Mouse (Mus musculus): ENCODE data around the gene Nans.
A peak's percentile ranks its signal among the peaks of the same experiment; 100 is the strongest.

Gene Nans

GRCm38 (mm10) chr4:46489028-46489925 is at the start of gene Nans:
Nans (plus strand) TSS chr4:46489248.
- peak; percentile 92 for DNase-seq (ENCODE audit: low spot score)

DNA sequence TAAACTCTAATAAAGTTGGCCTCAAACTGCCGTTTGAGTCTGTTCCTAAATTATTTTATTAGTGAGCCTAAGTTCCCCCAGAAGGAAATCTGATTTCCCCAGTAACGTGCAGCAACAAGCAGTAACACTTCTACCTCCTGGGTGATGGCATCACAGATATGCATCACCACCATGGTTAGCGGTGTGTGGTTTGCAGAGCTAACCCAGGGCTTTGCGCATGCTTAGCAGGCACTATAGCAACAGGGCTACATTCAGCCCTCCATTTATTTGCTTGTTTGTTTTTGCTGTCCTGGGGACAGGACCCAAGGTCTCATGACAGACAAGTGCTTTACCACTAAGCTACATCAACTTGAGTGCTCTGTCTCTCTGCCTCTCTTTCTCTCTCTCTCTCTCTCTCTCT is 46.5 kb upstream of the Nans start:
- DNase-seq (ENCODE audit: low spot score), result no peak

GRCm38 (mm10) chr4:46445237-46445945 is 43.7 kb upstream of the Nans start:
- no peak for DNase-seq (ENCODE audit: low spot score)

- no peak for DNase-seq (ENCODE audit: low spot score)
These were observed 41.6 kb upstream of the Nans start for GRCm38 (mm10) chr4:46447461-46447860.

DNA sequence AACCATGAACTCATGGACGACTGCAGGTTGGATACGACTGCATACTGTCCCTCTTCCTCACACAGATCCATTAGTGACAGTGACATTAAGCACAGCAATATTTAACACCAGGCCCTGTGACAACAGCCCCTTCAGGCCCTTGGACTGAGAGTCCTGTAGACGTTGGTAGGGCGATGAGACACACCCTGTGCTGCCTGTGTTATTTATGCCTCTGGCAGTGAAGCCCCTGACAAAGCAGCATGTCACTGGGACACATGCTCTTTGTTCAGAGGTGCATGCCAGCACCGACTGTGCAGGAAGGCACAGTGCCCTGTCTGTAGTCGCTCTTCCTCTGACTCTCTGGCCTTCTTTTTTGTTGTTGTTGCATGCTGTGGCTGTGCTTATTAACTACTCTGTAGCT is 40.2 kb upstream of the Nans start:
- DNase-seq (ENCODE audit: low spot score), result no peak

GRCm38 (mm10) chr4:46450020-46450518 is 39.0 kb upstream of the Nans start:
- DNase-seq (ENCODE audit: low spot score), result no peak

DNA sequence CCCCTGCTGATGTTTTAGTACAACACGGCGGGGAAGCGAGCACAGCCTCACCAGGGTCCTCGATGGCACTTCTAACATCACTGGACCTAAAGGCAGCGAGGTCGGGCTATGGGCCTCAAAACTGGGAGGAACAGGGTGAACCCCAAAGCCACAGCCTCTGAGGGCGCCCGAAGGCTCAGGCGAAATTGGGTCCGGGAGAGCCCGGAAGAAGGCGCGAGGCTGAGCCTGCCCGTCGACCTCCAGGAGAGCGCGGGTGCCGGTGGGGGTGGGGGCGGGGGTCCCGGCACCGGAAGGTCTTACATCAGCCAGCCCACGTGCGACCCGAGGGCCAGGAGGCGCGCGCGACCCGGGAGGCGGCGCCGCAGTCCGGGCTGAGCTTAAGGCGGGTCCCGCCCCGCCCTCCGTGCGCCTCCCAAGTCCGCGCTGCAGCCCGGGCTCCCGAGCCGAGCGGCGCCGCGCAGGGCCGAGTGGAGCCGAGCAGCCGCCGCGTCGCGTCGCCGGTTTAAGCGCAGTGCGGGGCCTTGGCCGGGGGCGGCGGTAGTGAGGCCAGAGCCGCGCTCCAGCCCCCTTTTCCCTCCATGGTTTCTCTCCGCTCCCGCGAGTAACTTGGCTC is 38.4 kb upstream of the Nans start, which contains the start of gene Anp32b:
Anp32b (plus strand) TSS at position 384 of the 613 bp plus-strand sequence.
- DNase-seq (ENCODE audit: low spot score), result peak; percentile 91

DNA sequence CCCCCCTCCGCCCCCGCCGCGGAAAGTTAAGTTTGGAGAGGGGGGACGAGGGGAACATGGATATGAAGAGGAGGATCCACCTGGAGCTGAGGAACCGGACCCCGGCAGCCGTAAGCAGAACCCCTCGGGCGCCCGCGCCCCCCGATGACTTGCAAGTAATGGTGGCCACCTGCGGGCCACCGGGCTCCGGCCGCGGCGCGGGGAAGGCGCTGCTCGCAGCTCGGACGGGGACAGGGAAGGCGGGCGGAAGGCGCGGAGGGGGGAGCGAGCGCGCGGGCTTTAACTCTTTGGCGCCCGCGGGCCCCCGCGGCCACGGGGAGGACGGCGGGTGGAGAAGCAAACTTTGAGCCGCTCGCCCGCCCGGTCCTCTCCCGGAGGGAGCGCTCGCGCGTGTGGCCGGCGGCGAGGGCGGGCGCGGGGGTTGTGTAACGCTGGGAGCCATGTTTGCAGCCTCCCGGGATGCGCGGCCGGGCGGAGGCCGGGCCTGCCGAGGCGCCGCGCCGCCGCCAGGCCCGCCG is 37.7 kb upstream of the Nans start:
- peak; percentile 73 for DNase-seq (ENCODE audit: low spot score)

GRCm38 (mm10) chr4:46451758-46452480 is 37.1 kb upstream of the Nans start:
- peak; percentile 65 for DNase-seq (ENCODE audit: low spot score)

DNA sequence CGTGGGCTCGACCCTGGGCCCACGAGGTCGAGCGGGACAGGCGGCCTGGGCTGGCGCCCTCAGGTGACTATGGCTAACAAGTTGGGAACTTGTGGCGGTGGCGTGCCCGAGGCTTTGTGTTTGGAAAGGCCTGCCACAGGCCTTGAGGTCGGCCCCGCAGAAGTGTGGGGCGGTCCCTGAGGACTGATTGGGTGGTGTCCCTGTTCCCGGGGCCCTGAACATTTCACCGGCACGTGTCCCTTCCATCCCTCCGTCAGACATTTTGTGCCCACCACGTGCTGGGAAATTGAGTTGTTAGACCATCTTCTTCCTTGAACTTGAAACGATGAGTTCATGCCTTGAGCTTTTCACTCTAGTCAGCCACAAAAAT is 36.6 kb upstream of the Nans start:
- peak; percentile 57 for DNase-seq (ENCODE audit: low spot score)

DNA sequence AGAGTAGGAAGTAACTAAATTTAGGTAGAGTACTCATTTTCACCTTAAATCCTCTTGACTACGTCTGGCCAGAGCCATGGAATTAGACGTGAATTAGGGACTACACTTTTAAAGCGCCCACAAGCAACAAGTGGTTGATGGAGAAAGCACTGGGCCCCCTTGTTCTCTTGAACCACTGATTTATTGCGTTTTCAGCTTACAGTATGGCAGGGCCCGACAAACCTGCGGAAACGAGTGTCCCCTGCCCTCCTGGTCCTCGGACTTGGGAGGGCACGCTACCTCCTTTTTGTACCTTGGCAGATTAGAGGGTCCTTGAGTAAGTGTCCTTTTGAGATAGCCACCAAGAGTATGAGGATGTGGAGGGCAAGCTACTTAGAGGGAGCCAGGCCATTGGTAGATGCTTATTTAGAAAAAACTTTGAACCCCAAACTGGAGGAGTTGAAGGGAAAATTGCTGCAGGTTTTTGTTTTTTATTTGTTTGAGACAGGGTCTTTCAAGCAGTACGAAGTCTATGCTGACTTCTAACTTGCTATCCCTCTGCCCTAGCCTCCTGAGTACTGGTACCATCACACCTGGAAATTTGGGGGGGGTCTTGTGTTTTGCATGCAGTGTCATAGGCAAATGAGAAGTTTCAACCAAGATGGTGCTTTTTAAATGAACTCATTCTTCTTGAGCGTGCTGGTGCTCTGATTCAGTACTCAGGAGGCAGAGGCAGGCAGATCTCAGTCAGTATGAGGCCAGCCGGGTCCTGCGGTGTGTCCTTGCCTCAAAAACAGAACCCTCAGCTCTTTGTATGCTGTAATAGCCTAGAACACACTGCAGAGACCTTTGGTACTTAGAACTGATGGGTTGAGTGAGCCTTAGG is 36.0 kb upstream of the Nans start:
- DNase-seq (ENCODE audit: low spot score), result no peak

- peak; percentile 29 for DNase-seq (ENCODE audit: low spot score)
These were observed 34.8 kb upstream of the Nans start for GRCm38 (mm10) chr4:46454097-46454864.

DNA sequence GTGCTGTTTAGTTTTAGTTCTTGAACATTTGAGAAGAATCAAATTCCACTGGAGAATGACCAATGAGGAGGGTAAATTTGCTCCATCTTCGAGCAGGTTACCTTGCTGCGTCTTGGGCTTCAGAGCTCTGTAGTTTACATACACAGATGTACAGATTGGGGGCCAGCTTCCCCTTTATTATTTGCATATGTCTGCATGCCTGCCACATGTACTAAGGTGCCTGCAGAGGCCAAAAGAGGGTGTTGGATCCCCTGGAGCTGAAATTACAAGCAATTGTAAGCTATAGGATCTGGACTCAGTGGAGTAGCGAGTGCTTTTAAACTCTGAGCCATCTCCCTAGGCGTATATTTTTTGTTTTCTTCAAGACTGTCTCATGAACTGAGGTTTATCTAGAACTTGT is 32.3 kb upstream of the Nans start:
- DNase-seq (ENCODE audit: low spot score), result no peak

DNA sequence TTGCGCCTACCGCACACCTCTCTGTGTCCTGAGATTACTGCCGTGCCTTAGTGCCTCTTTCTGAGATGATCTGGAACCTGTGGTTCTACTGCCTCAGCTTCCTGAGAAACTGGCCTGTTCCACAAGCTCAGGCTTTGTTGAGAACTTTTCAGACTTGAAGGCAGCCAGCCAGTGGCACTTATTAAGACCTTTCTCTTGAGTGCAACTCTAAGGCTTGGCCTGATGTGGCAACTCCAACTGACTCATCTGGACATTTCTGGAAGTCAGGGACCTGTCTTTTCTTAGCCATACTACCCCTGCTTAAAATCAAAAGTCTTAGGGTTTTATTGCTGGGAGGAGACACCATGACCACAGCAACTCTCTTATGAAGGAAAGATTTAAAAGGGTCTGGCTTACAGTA is 31.9 kb upstream of the Nans start:
- no peak for DNase-seq (ENCODE audit: low spot score)

GRCm38 (mm10) chr4:46458411-46458810 is 30.6 kb upstream of the Nans start:
- no peak for DNase-seq (ENCODE audit: low spot score)

DNA sequence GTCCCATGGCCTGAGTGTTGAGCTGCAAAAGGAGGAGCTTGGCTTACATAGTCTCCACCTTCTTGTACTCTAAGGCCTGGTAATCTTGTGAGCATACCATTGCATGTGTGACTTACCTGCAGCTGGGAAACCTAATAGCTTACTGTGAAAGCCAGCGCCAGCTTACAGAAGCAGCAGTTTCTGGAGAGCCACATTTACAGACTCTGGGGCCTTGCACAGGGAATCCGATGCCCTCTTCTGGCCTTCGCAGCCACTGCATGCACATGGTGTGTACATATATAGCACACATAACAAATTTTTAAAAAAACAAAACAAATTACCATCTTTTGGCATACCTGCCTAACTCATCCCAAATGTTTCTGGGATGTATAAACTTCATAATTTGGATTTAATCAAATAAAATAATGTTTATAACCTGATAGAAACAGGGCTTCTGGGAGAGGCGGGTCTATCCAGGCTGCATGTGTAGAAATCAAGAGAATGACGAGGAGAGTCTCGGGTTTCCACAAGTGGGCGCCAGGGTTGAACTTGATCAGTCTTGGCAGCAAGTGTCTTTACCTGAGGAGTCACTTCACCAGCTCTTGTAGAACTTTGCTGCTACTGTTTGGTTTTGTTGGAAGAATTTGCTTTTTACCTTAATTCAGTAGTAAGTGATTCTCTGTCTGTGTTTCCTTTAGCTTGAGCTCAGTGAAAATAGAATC is 25.8 kb upstream of the Nans start:
- peak; percentile 41 for DNase-seq (ENCODE audit: low spot score)

- no peak for DNase-seq (ENCODE audit: low spot score)
These were observed 23.3 kb upstream of the Nans start for GRCm38 (mm10) chr4:46465740-46466139.

GRCm38 (mm10) chr4:46475101-46475500 is 13.9 kb upstream of the Nans start:
- no peak for DNase-seq (ENCODE audit: low spot score)

DNA sequence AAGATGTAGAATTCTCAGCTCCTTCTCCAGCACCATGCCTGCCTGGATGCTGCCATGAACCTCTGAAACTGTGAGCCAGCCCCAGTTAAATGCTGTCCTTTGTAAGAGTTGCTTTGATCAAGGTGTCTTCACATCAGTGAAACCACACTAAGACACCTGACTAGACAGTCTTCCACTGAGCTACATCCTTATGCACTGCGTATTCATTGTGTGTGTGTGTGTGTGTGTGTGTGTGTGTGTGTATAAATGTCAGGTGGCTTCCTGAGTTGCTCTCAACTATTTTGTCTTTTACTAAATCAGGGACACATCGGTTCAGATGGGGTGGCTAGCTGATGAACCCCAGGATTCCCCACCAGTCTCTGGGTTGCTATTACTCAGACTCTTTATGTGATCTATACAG is 10.0 kb upstream of the Nans start:
- DNase-seq (ENCODE audit: low spot score), result no peak

Data from spleen, adult 12 weeks (tissue).